Mouse (Mus musculus) hindbrain, embryonic 12.5 days (tissue): ENCODE data around the gene Agtpbp1. TPM values are rescaled to one million over a fixed set of nuclear protein-coding genes. Genes with fewer than 3 reads are reported as not detected.
A peak's percentile ranks its signal among the peaks of the same experiment; 100 is the strongest.

Experiments used
- ATAC-seq: fragments of 200-750 bp; cut with Nextera tagmentation; 2 replicates; pipeline ENCODE4 v1.8.0; 2017; ENCODE audit warnings: moderate TSS enrichment; ENCODE audit not compliant: low FRiP score
- H3K27ac ChIP-seq: fragments of 300-500 bp; sonication (generic); 2 replicates; pipeline ENCODE4 v1.5.1; 2016; ENCODE audit warnings: mild to moderate bottlenecking
- H3K27me3 ChIP-seq: fragments of 300-500 bp; sonication (generic); 2 replicates; pipeline ENCODE4 v1.6.1; 2016; ENCODE audit warnings: mild to moderate bottlenecking
- H3K36me3 ChIP-seq: fragments of 300-500 bp; sonication (generic); 2 replicates; pipeline ENCODE4 v1.6.1; 2016; ENCODE audit warnings: mild to moderate bottlenecking
- H3K4me1 ChIP-seq: fragments of 300-500 bp; sonication (generic); 2 replicates; pipeline ENCODE4 v1.6.1; 2016
- H3K4me2 ChIP-seq: fragments of 300-500 bp; sonication (generic); replicated peaks from 2 replicates; pipeline ENCODE4 v1.6.1; 2016; ENCODE audit warnings: mild to moderate bottlenecking
- H3K4me3 ChIP-seq: fragments of 300-500 bp; sonication (generic); 2 replicates; pipeline ENCODE4 v1.5.1; 2016; ENCODE audit warnings: mild to moderate bottlenecking
- H3K9ac ChIP-seq: fragments of 300-500 bp; sonication (generic); 2 replicates; pipeline ENCODE4 v1.6.1; 2016; ENCODE audit warnings: mild to moderate bottlenecking, moderate library complexity
- H3K9me3 ChIP-seq: fragments of 300-500 bp; sonication (generic); replicated peaks from 2 replicates; pipeline ENCODE4 v1.6.1; 2016; ENCODE audit warnings: mild to moderate bottlenecking
- WGBS: fragments of 180-500 bp; shearing (Covaris S2); methylation state at CpG from one replicate; pipeline ENCODE4 v1.1.7; 2016; 5-methylcytosine and 5-hydroxymethylcytosine counted together
- polyA plus RNA-seq: library from polyadenylated mRNA; unstranded; fragments of >200 nt; fragmentation: Nextera tagmentation; extraction: Ambion mirVana; gene quantifications from 2 replicates; pipeline ENCODE4 v1.2.1, GENCODE M21; 2016

Gene Agtpbp1
- polyA plus RNA-seq, 1 experiment from 2014 or later: 34.2 TPM

- WGBS: 92% methylated on average over 6 of the region's 6 CpGs
- H3K4me1 ChIP-seq: no peaks in the 10 kb centered on the region
These were observed 65.5 kb downstream of the Agtpbp1 start for GRCm38 (mm10) chr13:59519479-59519878.

DNA sequence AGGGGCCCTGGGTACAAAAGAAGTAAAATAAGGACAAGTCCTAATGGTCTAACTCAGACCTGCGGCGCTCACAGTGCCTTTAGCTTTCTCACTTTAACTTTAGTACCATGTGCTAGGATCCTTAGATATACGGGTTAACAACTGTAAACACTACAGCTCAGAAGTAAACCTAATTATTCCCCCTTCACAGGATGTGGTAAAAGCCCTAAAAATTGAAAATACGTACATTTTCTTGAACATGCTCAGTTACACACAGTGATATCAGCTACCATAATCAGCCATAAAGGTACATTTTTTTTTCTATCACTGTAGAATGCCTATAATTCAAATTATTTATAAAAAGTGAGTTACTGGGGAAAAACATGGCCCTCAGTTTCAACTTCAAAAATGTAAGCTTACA lies 67.0 kb downstream of the Agtpbp1 start:
- H3K9me3 ChIP-seq: no peaks in the 10 kb centered on the region
- 61% methylated on average over 4 of the region's 4 CpGs for WGBS
- H3K27me3 ChIP-seq: no peaks in the 10 kb centered on the region
- H3K4me2 ChIP-seq: no peak overlapping the region
- H3K4me1 ChIP-seq: no peaks in the 10 kb centered on the region
- no peak overlapping the region for H3K4me3 ChIP-seq
- peaks cover 5% of the 10 kb centered on the region; the same call in 1 of the 2 replicates for H3K36me3 ChIP-seq
- no peak overlapping the region for H3K27ac ChIP-seq
- no peak for ATAC-seq
- H3K9ac ChIP-seq: no peak overlapping the region

More at GRCm38 (mm10) chr13:59519479-59519878, 65.5 kb downstream of the Agtpbp1 start:
- H3K4me2 ChIP-seq: no peak overlapping the region
- H3K27me3 ChIP-seq: no peaks in the 10 kb centered on the region
- H3K4me3 ChIP-seq: no peak overlapping the region
- no peak overlapping the region for H3K9ac ChIP-seq
- H3K27ac ChIP-seq: no peak overlapping the region
- ATAC-seq: no peak
- no peaks in the 10 kb centered on the region for H3K36me3 ChIP-seq
- no peaks in the 10 kb centered on the region for H3K9me3 ChIP-seq

DNA sequence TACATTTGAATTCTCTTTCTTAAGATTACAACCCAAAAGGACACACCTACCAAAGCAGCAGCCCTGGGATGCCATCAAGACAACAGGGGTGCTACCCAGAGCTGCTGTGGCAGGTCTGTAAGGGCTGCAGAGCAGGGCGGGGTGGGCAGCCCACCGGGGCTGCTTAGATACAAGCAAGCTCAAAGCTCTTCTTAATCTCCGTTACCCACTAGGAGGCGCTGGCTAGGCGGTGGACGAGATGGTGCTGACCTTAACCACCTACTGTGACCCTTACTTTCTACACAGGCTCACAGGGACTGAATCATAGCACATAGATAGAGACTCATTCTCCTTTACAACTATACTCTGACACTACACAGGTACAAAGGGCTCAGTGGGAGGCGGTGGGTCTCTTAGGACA lies 70.0 kb downstream of the Agtpbp1 start:
- Histone ChIP-seq H3K4me1 (no peaks in the 10 kb centered on the region), H3K27ac (no peak overlapping the region), H3K9ac (no peak overlapping the region), H3K36me3 (peaks cover 11% of the 10 kb centered on the region; the same call in 1 of the 2 replicates), H3K4me3 (no peak overlapping the region), H3K27me3 (no peaks in the 10 kb centered on the region), H3K9me3 (no peaks in the 10 kb centered on the region), H3K4me2 (no peak overlapping the region)
- WGBS: 17% methylated on average over 7 of the region's 7 CpGs
- ATAC-seq: no peak; the same call in 1 of the 2 replicates

DNA sequence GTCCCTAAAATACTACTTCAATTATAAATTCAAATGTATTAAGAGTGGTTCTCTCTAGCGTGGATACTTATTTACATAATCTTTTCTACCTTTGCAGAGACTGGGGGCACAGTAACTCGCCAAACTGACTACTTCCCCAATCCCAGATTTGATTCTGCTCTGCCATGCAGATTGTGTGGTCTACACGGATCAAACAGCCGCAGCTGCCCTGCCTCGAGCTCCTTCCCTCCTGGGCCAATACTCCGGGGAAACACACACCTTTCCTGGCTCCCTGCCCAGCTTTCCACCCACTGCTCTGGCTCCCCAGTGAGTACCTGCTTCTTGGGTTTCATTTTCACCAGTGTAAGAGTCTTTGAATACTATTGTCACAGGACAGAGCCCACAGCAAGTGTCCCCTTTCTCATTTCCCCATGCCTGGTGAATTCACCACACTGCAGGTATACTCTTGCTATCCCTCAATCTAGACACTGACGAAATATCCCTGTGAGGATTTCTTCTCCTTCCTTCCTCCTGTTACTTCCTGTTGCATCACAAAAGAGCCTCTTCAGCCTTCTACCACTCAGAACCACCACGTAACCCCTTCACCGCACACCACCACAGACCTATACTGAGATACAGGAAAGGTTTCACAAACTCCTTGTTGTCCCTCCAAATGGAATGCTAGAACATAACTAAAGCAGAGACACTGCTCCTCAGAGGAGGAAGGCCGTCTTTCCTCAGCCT lies 75.2 kb downstream of the Agtpbp1 start:
- 69% methylated on average over 10 of the region's 10 CpGs for WGBS
- no peaks in the 10 kb centered on the region for H3K27me3 ChIP-seq
- H3K4me1 ChIP-seq: no peaks in the 10 kb centered on the region
- H3K9me3 ChIP-seq: no peaks in the 10 kb centered on the region
- no peak overlapping the region for H3K4me2 ChIP-seq
- H3K4me3 ChIP-seq: no peak overlapping the region
- H3K27ac ChIP-seq: no peak overlapping the region
- no peak overlapping the region for H3K9ac ChIP-seq
- no peak for ATAC-seq
- peaks cover 19% of the 10 kb centered on the region for H3K36me3 ChIP-seq

DNA sequence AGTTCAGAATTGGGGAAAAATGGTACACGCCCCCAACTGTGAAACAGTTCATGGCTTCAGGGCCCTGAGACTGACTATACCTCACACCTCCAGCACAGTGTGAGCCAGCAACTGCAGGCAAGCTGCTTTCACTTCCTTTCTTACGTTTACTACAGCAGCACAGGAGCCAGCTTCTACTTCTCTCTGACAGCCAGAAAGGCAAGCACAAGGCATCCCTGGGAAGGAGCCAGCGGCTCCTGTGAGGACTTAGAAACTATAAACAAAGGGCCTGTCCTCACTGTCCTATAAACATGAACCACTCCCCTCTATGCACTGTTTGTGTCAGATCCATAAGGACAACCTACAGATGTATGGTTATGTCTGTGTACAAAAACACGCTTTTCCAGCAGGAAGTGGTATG lies 76.4 kb downstream of the Agtpbp1 start:
- Histone ChIP-seq H3K27ac (no peak overlapping the region), H3K27me3 (no peaks in the 10 kb centered on the region), H3K9ac (no peak overlapping the region), H3K4me2 (no peak overlapping the region), H3K9me3 (no peaks in the 10 kb centered on the region), H3K36me3 (peaks cover 18% of the 10 kb centered on the region), H3K4me3 (no peak overlapping the region), H3K4me1 (no peaks in the 10 kb centered on the region)
- no peak for ATAC-seq
- 69% methylated on average over 4 of the region's 4 CpGs for WGBS

- Histone ChIP-seq H3K9me3 (no peaks in the 10 kb centered on the region), H3K9ac (no peak overlapping the region), H3K27ac (no peak overlapping the region), H3K36me3 (peaks cover 8% of the 10 kb centered on the region; the same call in 1 of the 2 replicates), H3K27me3 (no peaks in the 10 kb centered on the region), H3K4me2 (no peak overlapping the region), H3K4me3 (no peak overlapping the region), H3K4me1 (no peaks in the 10 kb centered on the region)
- no peak for ATAC-seq
- WGBS: 90% methylated on average over 1 of the region's 1 CpGs
These were observed 78.6 kb downstream of the Agtpbp1 start for GRCm38 (mm10) chr13:59506450-59506849.

GRCm38 (mm10) chr13:59505867-59506266 lies 79.2 kb downstream of the Agtpbp1 start:
- H3K4me3 ChIP-seq: no peak overlapping the region
- H3K27ac ChIP-seq: no peak overlapping the region
- no peaks in the 10 kb centered on the region for H3K9me3 ChIP-seq
- no peaks in the 10 kb centered on the region for H3K27me3 ChIP-seq
- H3K4me1 ChIP-seq: no peaks in the 10 kb centered on the region
- H3K4me2 ChIP-seq: no peak overlapping the region
- H3K36me3 ChIP-seq: peaks cover 8% of the 10 kb centered on the region; the same call in 1 of the 2 replicates
- WGBS: 90% methylated on average over 4 of the region's 4 CpGs
- H3K9ac ChIP-seq: no peak overlapping the region
- ATAC-seq: no peak

DNA sequence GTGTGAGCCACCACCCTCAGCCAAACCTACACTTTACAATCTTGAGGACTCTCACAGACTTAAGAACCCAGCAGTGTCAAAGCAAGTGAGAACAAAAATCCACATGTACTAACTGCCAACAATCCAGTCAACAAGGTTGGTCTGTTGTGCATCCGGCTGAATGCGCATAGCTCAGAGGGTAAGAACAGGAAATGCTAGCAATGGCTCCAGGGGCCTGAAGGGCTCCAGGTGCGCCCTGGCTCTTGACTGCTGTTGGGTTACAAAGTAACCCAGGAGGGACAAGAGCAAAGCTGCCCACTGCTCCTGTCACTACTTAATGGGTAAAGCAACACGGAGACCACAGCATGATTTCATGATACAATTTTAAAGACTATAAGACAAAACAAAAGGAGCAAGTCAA lies 81.4 kb downstream of the Agtpbp1 start:
- ATAC-seq: no peak
- no peak overlapping the region for H3K9ac ChIP-seq

GRCm38 (mm10) chr13:59499831-59500230 lies 85.2 kb downstream of the Agtpbp1 start:
- WGBS: 90% methylated on average over 6 of the region's 6 CpGs
- ATAC-seq: no peak
- Histone ChIP-seq H3K4me2 (no peak overlapping the region), H3K9me3 (no peaks in the 10 kb centered on the region), H3K36me3 (peaks cover 15% of the 10 kb centered on the region), H3K4me3 (no peak overlapping the region), H3K27me3 (no peaks in the 10 kb centered on the region), H3K9ac (no peak overlapping the region), H3K27ac (no peak overlapping the region), H3K4me1 (peaks cover 10% of the 10 kb centered on the region)

More for the DNA sequence above, 81.4 kb downstream of the Agtpbp1 start:
- 85% methylated on average over 4 of the region's 4 CpGs for WGBS
- Histone ChIP-seq H3K9me3 (no peaks in the 10 kb centered on the region), H3K4me1 (no peaks in the 10 kb centered on the region), H3K36me3 (peaks cover 19% of the 10 kb centered on the region; the same call in 1 of the 2 replicates), H3K4me3 (no peak overlapping the region), H3K27ac (no peak overlapping the region), H3K4me2 (no peak overlapping the region), H3K27me3 (no peaks in the 10 kb centered on the region)

- 89% methylated on average over 2 of the region's 2 CpGs for WGBS
- no peak overlapping the region for H3K4me2 ChIP-seq
- H3K9me3 ChIP-seq: no peaks in the 10 kb centered on the region
- peaks cover 20% of the 10 kb centered on the region for H3K36me3 ChIP-seq
- no peaks in the 10 kb centered on the region for H3K27me3 ChIP-seq
- no peak overlapping the region for H3K9ac ChIP-seq
- no peak overlapping the region for H3K27ac ChIP-seq
- H3K4me3 ChIP-seq: no peak overlapping the region
- ATAC-seq: no peak
- peaks cover 10% of the 10 kb centered on the region for H3K4me1 ChIP-seq
These were observed 85.7 kb downstream of the Agtpbp1 start for GRCm38 (mm10) chr13:59499374-59499773.

- no peak overlapping the region for H3K27ac ChIP-seq
- no peak overlapping the region for H3K4me3 ChIP-seq
- no peak overlapping the region for H3K4me2 ChIP-seq
- H3K9me3 ChIP-seq: no peaks in the 10 kb centered on the region
- H3K36me3 ChIP-seq: peaks cover 24% of the 10 kb centered on the region
- no peak overlapping the region for H3K9ac ChIP-seq
- peaks cover 10% of the 10 kb centered on the region for H3K4me1 ChIP-seq
- H3K27me3 ChIP-seq: no peaks in the 10 kb centered on the region
- WGBS: 67% methylated on average over 5 of the region's 5 CpGs
- no peak for ATAC-seq
These were observed 86.8 kb downstream of the Agtpbp1 start for GRCm38 (mm10) chr13:59498191-59498590.

DNA sequence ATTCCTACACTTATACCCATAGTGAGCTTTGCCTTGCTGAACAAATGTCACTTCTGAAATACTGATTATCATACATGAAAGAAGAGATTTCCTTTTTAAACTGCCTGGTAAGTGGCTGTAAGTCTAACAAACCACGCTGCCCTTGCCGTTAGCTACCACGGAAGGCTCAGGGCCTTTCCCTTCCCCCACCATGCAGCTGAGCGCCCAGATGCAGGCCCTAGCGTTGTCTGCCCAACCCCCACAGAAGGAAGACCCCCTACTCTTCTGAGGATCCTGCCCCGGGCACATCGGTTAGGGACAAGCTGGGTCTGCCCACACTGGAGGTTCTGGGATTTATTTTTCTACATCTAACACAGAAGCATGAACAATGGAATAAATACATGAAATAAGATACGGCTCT lies 89.2 kb downstream of the Agtpbp1 start:
- 15% methylated on average over 8 of the region's 8 CpGs for WGBS

More for the DNA sequence above, 89.2 kb downstream of the Agtpbp1 start:
- peak overlapping the region; percentile 18; the same call in 1 of the 2 replicates for H3K9ac ChIP-seq
- ATAC-seq: no peak
- no peaks in the 10 kb centered on the region for H3K27me3 ChIP-seq
- no peaks in the 10 kb centered on the region for H3K9me3 ChIP-seq
- no peak overlapping the region for H3K4me2 ChIP-seq
- peaks cover 10% of the 10 kb centered on the region for H3K4me1 ChIP-seq
- H3K27ac ChIP-seq: peak overlapping the region; percentile 48; the same call in 1 of the 2 replicates
- no peak overlapping the region for H3K4me3 ChIP-seq
- peaks cover 24% of the 10 kb centered on the region for H3K36me3 ChIP-seq
